Mouse (Mus musculus): ENCODE data around the gene Tst. TPM values are rescaled to one million over a fixed set of nuclear protein-coding genes. Genes with fewer than 3 reads are reported as not detected.

The Tst gene
- polyA plus RNA-seq (2012; rRNA removed) = 317 and 398 TPM in 2 replicates

GRCm38 (mm10) chr15:78405517-78406211, at the start of gene Tst:
TSS of gene Tst (minus strand) at chr15:78405907.

GRCm38 (mm10) chr15:78428391-78429138, 22.9 kb upstream of the Tst start, which contains the start of gene Kctd17:
TSS of gene Kctd17 (plus strand) at chr15:78428564.

GRCm38 (mm10) chr15:78406293-78406934, 707 bp upstream of the Tst start, which contains the start of gene Mpst:
TSS of gene Mpst (plus strand) at chr15:78406416.

GRCm38 (mm10) chr15:78395478-78395962, 10.2 kb downstream of the Tst start, which contains the start of gene Tex33:
TSS of gene Tex33 (minus strand) at chr15:78395912.

Other genes starting within 250 kb of the Tst start
- gene Ift27, start 231.8 kb downstream of the Tst start, polyA plus RNA-seq (2012; rRNA removed) = 32.4 and 42.4 TPM in 2 replicates
- gene Pvalb, start 199.5 kb downstream of the Tst start, polyA plus RNA-seq (2012; rRNA removed) = not detected in 2 replicates
- 8.7 and 9.7 TPM in 2 replicates for gene Ncf4, start 161.1 kb downstream of the Tst start, polyA plus RNA-seq (2012; rRNA removed)
- 3.2 and 3.4 TPM in 2 replicates for gene Csf2rb2, start 100.2 kb downstream of the Tst start, polyA plus RNA-seq (2012; rRNA removed)
- 6.3 and 6.5 TPM in 2 replicates for gene Csf2rb, start 80.2 kb downstream of the Tst start, polyA plus RNA-seq (2012; rRNA removed)
- gene Tex33, start 10.0 kb downstream of the Tst start, polyA plus RNA-seq (2012; rRNA removed) = not detected in 2 replicates
- gene Mpst, start 509 bp upstream of the Tst start, polyA plus RNA-seq (2012; rRNA removed) = 522 and 598 TPM in 2 replicates
- gene Kctd17, start 22.7 kb upstream of the Tst start, polyA plus RNA-seq (2012; rRNA removed) = 203 and 318 TPM in 2 replicates
- gene Tmprss6, start 62.7 kb upstream of the Tst start, polyA plus RNA-seq (2012; rRNA removed) = 0.12 and 0.14 TPM in 2 replicates
- 3.0 and 5.5 TPM in 2 replicates for gene Il2rb, start 89.4 kb upstream of the Tst start, polyA plus RNA-seq (2012; rRNA removed)
- gene C1qtnf6, start 125.5 kb upstream of the Tst start, polyA plus RNA-seq (2012; rRNA removed) = 58.7 and 70.4 TPM in 2 replicates
- gene Sstr3, start 138.8 kb upstream of the Tst start, polyA plus RNA-seq (2012; rRNA removed) = 0.73 and 1.5 TPM in 2 replicates
- gene Rac2, start 166.9 kb upstream of the Tst start, polyA plus RNA-seq (2012; rRNA removed) = 87.5 and 100 TPM in 2 replicates
- 15.9 and 17.1 TPM in 2 replicates for gene Cyth4, start 191.1 kb upstream of the Tst start, polyA plus RNA-seq (2012; rRNA removed)